Mouse (Mus musculus) right cerebral cortex, postnatal 10 days (tissue): ENCODE measurements around the gene Lrrc23.

Source experiments
- DNase-seq, 2 experiments: peaks; one replicate each; pipeline ENCODE4 v3.0.0; 2021; ENCODE audit warnings: low spot score in 2 of 2

Gene Lrrc23

GRCm38 (mm10) chr6:124767920-124768703, 11.4 kb downstream of the Lrrc23 start:
- peak; percentile 70 to 72 for DNase-seq

GRCm38 (mm10) chr6:124767536-124767919, 12.0 kb downstream of the Lrrc23 start:
- DNase-seq, result no peak

GRCm38 (mm10) chr6:124765951-124766350, 13.6 kb downstream of the Lrrc23 start:
- no peak for DNase-seq

GRCm38 (mm10) chr6:124759259-124759658, 20.3 kb downstream of the Lrrc23 start:
- peak; percentile 80 to 84 for DNase-seq

GRCm38 (mm10) chr6:124758849-124759232, 20.7 kb downstream of the Lrrc23 start:
- peak in 1 of 2 experiments; percentile 25 for DNase-seq

- peak; percentile 73 to 83 for DNase-seq
Observed at GRCm38 (mm10) chr6:124757909-124758848, 21.3 kb downstream of the Lrrc23 start.

GRCm38 (mm10) chr6:124757351-124757880, 22.1 kb downstream of the Lrrc23 start:
- DNase-seq, result peak in 1 of 2 experiments; percentile 40

GRCm38 (mm10) chr6:124756652-124757350, 22.7 kb downstream of the Lrrc23 start:
- DNase-seq, result peak; percentile 91 to 92

GRCm38 (mm10) chr6:124755831-124756595, 23.5 kb downstream of the Lrrc23 start, which contains the start of the genes Gm45234 and Atn1:
Gene Gm45234, minus strand, starts transcription at chr6:124756021.
Gene Atn1, minus strand, starts transcription at chr6:124756524.
- DNase-seq, result peak; percentile 69 to 77

- no peak for DNase-seq
Observed at GRCm38 (mm10) chr6:124755306-124755705, 24.2 kb downstream of the Lrrc23 start.

GRCm38 (mm10) chr6:124753861-124754260, 25.7 kb downstream of the Lrrc23 start:
- no peak for DNase-seq

GRCm38 (mm10) chr6:124750405-124750804, 29.1 kb downstream of the Lrrc23 start:
- no peak for DNase-seq

GRCm38 (mm10) chr6:124746654-124747632, 32.6 kb downstream of the Lrrc23 start:
- peak in 1 of 2 experiments; percentile 52 for DNase-seq

GRCm38 (mm10) chr6:124746296-124746605, 33.3 kb downstream of the Lrrc23 start:
- no peak for DNase-seq

GRCm38 (mm10) chr6:124745490-124746295, 33.8 kb downstream of the Lrrc23 start:
- DNase-seq, result peak; percentile 96

- DNase-seq, result peak; percentile 67 to 70
Observed at GRCm38 (mm10) chr6:124744755-124745321, 34.7 kb downstream of the Lrrc23 start.

- no peak for DNase-seq
Observed at GRCm38 (mm10) chr6:124743647-124744046, 35.9 kb downstream of the Lrrc23 start.

- no peak for DNase-seq
Observed at GRCm38 (mm10) chr6:124742839-124743514, 36.5 kb downstream of the Lrrc23 start.
